Mouse (Mus musculus) ES-Bruce4 (cell line): ENCODE measurements around the gene Lce1b. TPM values are rescaled to one million over a fixed set of nuclear protein-coding genes. Genes with fewer than 3 reads are reported as not detected.
"Not testable (repeated sequence)": the region's sequence is repeated elsewhere in the genome, so short reads cannot be mapped to it uniquely, and the experiment has no call there.

Experiments used
- H3K27ac ChIP-seq: 2 replicates; pipeline ENCODE4 v1.5.1; 2012; ENCODE audit warnings: low read length, inconsistent platforms; ENCODE audit not compliant: insufficient read depth
- H3K27me3 ChIP-seq: 2 replicates; pipeline ENCODE4 v1.6.1; 2012; ENCODE audit warnings: mild to moderate bottlenecking, low read length, inconsistent platforms; ENCODE audit not compliant: control insufficient read depth, poor library complexity, insufficient read depth, severe bottlenecking
- H3K36me3 ChIP-seq: 2 replicates; pipeline ENCODE4 v1.6.1; 2012; ENCODE audit warnings: inconsistent platforms, mild to moderate bottlenecking, low read length, moderate library complexity; ENCODE audit not compliant: control insufficient read depth, poor library complexity, insufficient read depth, severe bottlenecking
- H3K4me1 ChIP-seq: one replicate; pipeline ENCODE4 v1.8.1; 2011; ENCODE audit warnings: low read length; ENCODE audit not compliant: control insufficient read depth, insufficient read depth
- H3K4me3 ChIP-seq: 2 replicates; pipeline ENCODE4 v1.5.1; 2011; ENCODE audit warnings: low read depth, mild to moderate bottlenecking, low read length
- H3K9ac ChIP-seq: 2 replicates; pipeline ENCODE4 v1.6.1; 2012; ENCODE audit warnings: low read depth, mild to moderate bottlenecking, inconsistent platforms; ENCODE audit not compliant: poor library complexity, severe bottlenecking
- H3K9me3 ChIP-seq: replicated peaks from 2 replicates; pipeline ENCODE4 v1.6.1; 2012; ENCODE audit warnings: mild to moderate bottlenecking, low read length, inconsistent platforms; ENCODE audit not compliant: control insufficient read depth, poor library complexity, insufficient read depth, severe bottlenecking
- CTCF ChIP-seq: IDR thresholded peaks from one replicate; pipeline ENCODE4 v1.8.1; 2011; ENCODE audit warnings: low read depth, low read length
- EP300 ChIP-seq: IDR thresholded peaks from 2 replicates; pipeline ENCODE4 v1.6.1; 2011; ENCODE audit warnings: low read depth, low read length; ENCODE audit not compliant: insufficient read depth
- POLR2A ChIP-seq: IDR thresholded peaks from one replicate; pipeline ENCODE4 v1.8.1; 2011; ENCODE audit warnings: low read length; ENCODE audit not compliant: insufficient read depth
- polyA plus RNA-seq: library from polyadenylated mRNA; stranded (reverse); fragments of >200 nt; gene quantifications from 2 replicates; pipeline ENCODE4 v1.2.4, GENCODE M21; 2011; ENCODE audit warnings: low read depth; ENCODE audit not compliant: missing spikeins, insufficient read depth, insufficient read length

Gene Lce1b
- not detected in 2 replicates for polyA plus RNA-seq

DNA sequence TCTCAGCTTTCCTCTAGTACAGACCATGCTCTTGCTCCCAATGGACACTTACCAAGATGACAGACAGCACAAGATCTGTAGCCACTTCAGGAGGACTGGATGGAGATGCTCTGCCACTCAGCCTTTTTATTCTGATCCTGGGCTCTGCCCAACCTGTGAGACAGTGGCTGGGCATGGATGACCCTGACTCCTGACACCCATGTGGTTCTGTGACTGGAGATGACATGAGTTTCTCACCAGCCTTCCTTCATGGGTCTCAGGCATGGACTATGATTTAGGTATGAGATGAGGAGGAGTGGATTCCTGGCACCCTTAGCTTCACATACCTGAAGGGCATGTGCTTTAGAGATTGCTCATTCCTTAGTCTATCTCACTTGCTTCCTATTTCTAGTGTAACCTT, at the start of gene Lce1b:
Lce1b (minus strand) TSS at position 101 of the 400 bp plus-strand sequence.
- no peaks in the 10 kb centered on the region for H3K36me3 ChIP-seq
- H3K9me3 ChIP-seq = no peaks in the 10 kb centered on the region
- no peaks in the 10 kb centered on the region for H3K27me3 ChIP-seq
- no peak within 1 kb of the TSS for H3K27ac ChIP-seq
- TF ChIP-seq EP300 = no peak
- no peak for TF ChIP-seq CTCF
- no peak for TF ChIP-seq POLR2A
- no peaks in the 10 kb centered on the region for H3K4me1 ChIP-seq
- no peak within 1 kb of the TSS for H3K9ac ChIP-seq
- H3K4me3 ChIP-seq = no peak within 1 kb of the TSS

DNA sequence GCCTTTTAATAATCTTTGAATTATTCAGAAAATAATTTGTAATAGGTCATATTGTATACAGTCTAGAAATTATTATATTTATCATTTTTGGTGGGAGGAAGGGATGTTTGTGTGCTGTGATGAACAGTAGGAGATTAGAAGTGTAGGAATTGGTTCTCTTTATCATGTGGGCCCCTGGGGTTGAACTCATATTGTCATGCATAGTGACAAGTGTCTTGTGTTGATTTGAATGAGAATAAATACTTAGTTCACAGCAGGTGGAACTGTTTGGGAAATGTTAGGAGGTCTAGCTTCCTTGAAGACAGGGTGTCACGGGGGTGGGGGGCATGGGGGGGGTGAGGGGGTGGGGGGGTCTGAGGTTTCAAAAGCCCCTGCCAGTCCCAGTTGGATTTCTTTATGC, 37.9 kb upstream of the Lce1b start:
- no peak overlapping the region for H3K27ac ChIP-seq
- no peaks in the 10 kb centered on the region for H3K36me3 ChIP-seq
- H3K27me3 ChIP-seq = no peaks in the 10 kb centered on the region; the same call in none of the 2 replicates
- H3K4me1 ChIP-seq = no peaks in the 10 kb centered on the region
- no peak overlapping the region for H3K9ac ChIP-seq
- H3K4me3 ChIP-seq = no peak overlapping the region
- TF ChIP-seq POLR2A (no peak), CTCF (no peak), EP300 (no peak)
- H3K9me3 ChIP-seq = no peaks in the 10 kb centered on the region

DNA sequence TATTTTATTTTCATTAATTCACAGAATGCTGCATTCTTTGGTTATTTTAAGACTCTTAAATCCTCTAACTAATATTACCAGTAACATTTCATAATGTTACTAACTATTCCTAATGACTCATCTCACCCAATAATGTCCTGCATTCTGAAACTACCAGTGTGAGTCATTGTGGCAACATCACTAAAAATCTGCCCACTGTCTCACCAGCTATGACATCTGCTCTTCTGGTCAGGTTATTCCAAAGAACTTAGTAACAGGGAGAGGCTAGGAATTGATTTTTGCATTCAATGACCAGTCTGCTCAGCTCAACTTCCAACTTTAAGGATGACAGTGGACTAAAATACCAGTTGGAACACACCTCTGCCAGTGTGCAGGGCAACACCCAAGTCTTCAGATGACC, 35.0 kb upstream of the Lce1b start:
- no peak overlapping the region for H3K9ac ChIP-seq
- H3K36me3 ChIP-seq = no peaks in the 10 kb centered on the region
- H3K4me3 ChIP-seq = no peak overlapping the region
- H3K27ac ChIP-seq = no peak overlapping the region
- no peaks in the 10 kb centered on the region for H3K4me1 ChIP-seq
- TF ChIP-seq EP300 (no peak), POLR2A (no peak), CTCF (no peak)
- H3K27me3 ChIP-seq = no peaks in the 10 kb centered on the region; the same call in none of the 2 replicates
- no peaks in the 10 kb centered on the region for H3K9me3 ChIP-seq

DNA sequence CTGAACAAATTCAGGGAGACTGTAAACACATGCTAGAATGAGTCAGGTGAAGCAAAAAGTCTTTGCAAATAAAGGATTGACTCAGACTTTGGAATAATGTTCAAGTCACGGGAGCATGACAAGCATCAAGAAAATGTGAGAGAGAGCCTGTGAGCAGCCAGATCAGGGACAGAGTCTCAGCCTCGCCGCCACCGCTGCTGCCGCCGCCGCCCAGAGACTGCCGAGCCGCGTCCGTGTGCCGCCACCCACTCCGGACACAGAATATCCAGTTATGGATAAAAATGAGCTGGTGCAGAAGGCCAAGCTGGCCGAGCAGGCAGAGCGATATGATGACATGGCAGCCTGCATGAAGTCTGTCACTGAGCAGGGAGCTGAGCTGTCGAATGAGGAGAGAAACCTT, 32.4 kb upstream of the Lce1b start:
- not testable (repeated sequence) for H3K9me3 ChIP-seq, H3K4me1 ChIP-seq, H3K27ac ChIP-seq, H3K36me3 ChIP-seq, H3K27me3 ChIP-seq, H3K9ac ChIP-seq
- peak overlapping the region; percentile 50 for H3K4me3 ChIP-seq

DNA sequence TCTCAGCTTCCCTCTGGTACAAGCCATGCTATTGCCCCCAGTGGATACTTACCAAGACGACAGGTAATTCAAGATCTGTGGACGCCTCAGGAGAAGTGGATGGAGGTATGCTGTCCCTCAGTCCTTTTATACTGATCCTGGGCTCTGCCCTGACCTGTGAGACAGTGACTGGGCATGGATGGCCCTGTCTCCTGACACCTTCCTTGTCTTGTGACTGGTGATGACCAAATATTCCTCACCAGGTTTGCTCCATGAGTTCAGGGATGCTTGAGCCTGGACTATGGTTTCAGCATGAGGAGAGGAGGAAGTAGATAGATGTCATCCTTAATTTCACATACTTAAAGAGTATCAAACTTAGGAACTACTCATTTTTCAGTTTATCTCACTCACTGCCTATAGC, 30.4 kb upstream of the Lce1b start, which contains the start of gene Lce1d:
Lce1d (minus strand) TSS at position 101 of the 400 bp plus-strand sequence.
- Histone ChIP-seq H3K4me3 (no peak within 1 kb of the TSS), H3K9ac (no peak within 1 kb of the TSS), H3K27ac (no peak within 1 kb of the TSS), H3K4me1 (no peaks in the 10 kb centered on the region), H3K27me3 (no peaks in the 10 kb centered on the region), H3K36me3 (no peaks in the 10 kb centered on the region), H3K9me3 (no peaks in the 10 kb centered on the region)
- TF ChIP-seq POLR2A (no peak), CTCF (no peak), EP300 (no peak)

DNA sequence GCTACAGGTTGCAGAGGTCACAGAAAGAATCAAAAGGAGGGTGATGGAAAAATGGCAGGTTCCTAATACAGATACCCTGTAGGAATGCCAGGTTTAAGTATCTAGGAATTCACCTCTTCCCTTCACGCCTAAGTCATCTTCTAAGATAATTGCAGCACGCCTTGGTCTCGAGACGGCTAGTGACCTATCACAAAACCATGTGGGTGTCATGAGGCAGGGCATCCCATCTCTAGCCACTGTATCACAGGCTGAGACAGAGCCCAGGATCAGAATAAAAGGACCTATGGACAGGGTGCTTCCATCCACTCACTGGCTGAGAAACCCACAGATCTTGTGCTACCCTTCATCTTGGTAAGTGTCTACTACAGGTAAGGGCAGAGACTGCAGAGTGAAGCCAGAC, 22.2 kb upstream of the Lce1b start, which contains the start of gene Lce1c:
Lce1c (plus strand) TSS at position 301 of the 400 bp plus-strand sequence.
- TF ChIP-seq POLR2A (no peak), EP300 (no peak), CTCF (no peak)
- Histone ChIP-seq H3K4me3 (no peak within 1 kb of the TSS), H3K9ac (no peak within 1 kb of the TSS), H3K4me1 (no peaks in the 10 kb centered on the region), H3K36me3 (no peaks in the 10 kb centered on the region), H3K27ac (no peak within 1 kb of the TSS), H3K27me3 (no peaks in the 10 kb centered on the region), H3K9me3 (no peaks in the 10 kb centered on the region)
